Mouse (Mus musculus) brain, embryonic 18.5 days (tissue): ENCODE measurements at regions not wholly inside any gene's neighbourhood (a gene's known extent, or its start where the extent isn't known, plus 50 kb on each side); places are given as distances from the start of the nearest gene placed in this dataset.

Experiments
- DNase-seq: peaks from one replicate; pipeline ENCODE4 v3.0.0-alpha.2; 2012; ENCODE audit warnings: low read depth, low spot score

GRCm38 (mm10) chr9:14092996-14093442 lies 181.8 kb upstream of the Sesn3 start:
- DNase-seq, result no peak

- no peak for DNase-seq
These were observed 171.3 kb upstream of the Sesn3 start for GRCm38 (mm10) chr9:14103538-14103937.

- no peak for DNase-seq
These were observed 169.9 kb upstream of the Sesn3 start for GRCm38 (mm10) chr9:14104921-14105320.

- no peak for DNase-seq
These were observed 168.5 kb upstream of the Sesn3 start for GRCm38 (mm10) chr9:14106371-14106770.

GRCm38 (mm10) chr9:14108798-14109197 lies 166.1 kb upstream of the Sesn3 start:
- DNase-seq, result no peak

GRCm38 (mm10) chr9:14109492-14109891 lies 165.4 kb upstream of the Sesn3 start:
- no peak for DNase-seq

GRCm38 (mm10) chr9:14111713-14112112 lies 163.2 kb upstream of the Sesn3 start:
- DNase-seq, result no peak

- DNase-seq, result no peak
These were observed 159.3 kb upstream of the Sesn3 start for GRCm38 (mm10) chr9:14115521-14115920.

- no peak for DNase-seq
These were observed 158.6 kb upstream of the Sesn3 start for GRCm38 (mm10) chr9:14116097-14116840.

- no peak for DNase-seq
These were observed 141.5 kb upstream of the Sesn3 start for GRCm38 (mm10) chr9:14133372-14133771.

- no peak for DNase-seq
These were observed 139.9 kb upstream of the Sesn3 start for GRCm38 (mm10) chr9:14134894-14135450.

- DNase-seq, result no peak
These were observed 133.5 kb upstream of the Sesn3 start for GRCm38 (mm10) chr9:14141321-14141720.

GRCm38 (mm10) chr9:14143988-14144387 lies 130.9 kb upstream of the Sesn3 start:
- DNase-seq, result no peak

- no peak for DNase-seq
These were observed 127.8 kb upstream of the Sesn3 start for GRCm38 (mm10) chr9:14147088-14147487.

- DNase-seq, result no peak
These were observed 127.1 kb upstream of the Sesn3 start for GRCm38 (mm10) chr9:14147731-14148130.

- no peak for DNase-seq
These were observed 124.6 kb upstream of the Sesn3 start for GRCm38 (mm10) chr9:14150288-14150687.

- no peak for DNase-seq
These were observed 117.9 kb upstream of the Sesn3 start for GRCm38 (mm10) chr9:14156967-14157366.

GRCm38 (mm10) chr9:14158096-14158837 lies 116.6 kb upstream of the Sesn3 start:
- no peak for DNase-seq

- DNase-seq, result no peak
These were observed 114.7 kb upstream of the Sesn3 start for GRCm38 (mm10) chr9:14160207-14160606.

GRCm38 (mm10) chr9:14171589-14172240 lies 103.2 kb upstream of the Sesn3 start:
- DNase-seq, result no peak

GRCm38 (mm10) chr9:14173631-14174323 lies 101.1 kb upstream of the Sesn3 start:
- peak; percentile 55 for DNase-seq
